Mouse (Mus musculus): ENCODE results near the gene Fam178b. TPM values are rescaled to one million over a fixed set of nuclear protein-coding genes. Genes with fewer than 3 reads are reported as not detected.
A peak's percentile ranks its signal among the peaks of the same experiment; 100 is the strongest.

Gene Fam178b
- polyA plus RNA-seq, 1 experiment from 2014 or later: not detected

- Histone ChIP-seq H3K27ac (replicated peaks; ENCODE audit: low read depth, low read length) (peak overlapping the region; percentile 52; the same call in 1 of the 2 replicates), H3K4me2 (ENCODE audit: low read depth, low read length) (no peak overlapping the region), H3K9me3 (replicated peaks; ENCODE audit: control insufficient read depth, low read length) (no peaks in the 10 kb centered on the region), H3K4me1 (ENCODE audit: control insufficient read depth, insufficient read depth, low read length) (peaks cover 10% of the 10 kb centered on the region), H3K4me3 (ENCODE audit: low read depth, low read length) (no peak overlapping the region), H3K36me3 (replicated peaks; ENCODE audit: control insufficient read depth, insufficient read depth, low read depth, low read length) (peaks cover 28% of the 10 kb centered on the region), H3K9ac (replicated peaks; ENCODE audit: low read length) (peak overlapping the region; percentile 9), H3K27me3 (ENCODE audit: control insufficient read depth, insufficient read depth, low read length) (no peaks in the 10 kb centered on the region)
- no peak for ATAC-seq (replicated peaks; ENCODE audit: insufficient number of reproducible peaks, low FRiP score, low TSS enrichment, low read depth)
- DNase-seq (ENCODE audit: low spot score): peak; percentile 49
- 44% methylated on average over 9 of the region's 9 CpGs for WGBS
Measured at GRCm38 (mm10) chr1:36547981-36548598, 134.9 kb downstream of the Fam178b start.

GRCm38 (mm10) chr1:36546888-36547471 is 136.0 kb downstream of the Fam178b start, which contains the start of gene Ankrd39:
TSS of gene Ankrd39 (minus strand) at chr1:36547445.
- H3K27ac ChIP-seq (replicated peaks; ENCODE audit: low read depth, low read length): peak within 1 kb of the TSS; percentile 52
- H3K36me3 ChIP-seq (replicated peaks; ENCODE audit: control insufficient read depth, insufficient read depth, low read depth, low read length): peaks cover 18% of the 10 kb centered on the region
- H3K27me3 ChIP-seq (ENCODE audit: control insufficient read depth, insufficient read depth, low read length): no peaks in the 10 kb centered on the region
- peak within 1 kb of the TSS; percentile 81 for H3K4me2 ChIP-seq (ENCODE audit: low read depth, low read length)
- ATAC-seq (replicated peaks; ENCODE audit: insufficient number of reproducible peaks, low FRiP score, low TSS enrichment, low read depth): peak; percentile 95
- peak within 1 kb of the TSS; percentile 84 for H3K9ac ChIP-seq (replicated peaks; ENCODE audit: low read length)
- peak; percentile 99 for DNase-seq (ENCODE audit: low spot score)
- H3K4me3 ChIP-seq (ENCODE audit: low read depth, low read length): peak within 1 kb of the TSS; percentile 67
- WGBS: under 1% methylated on average over 43 of the region's 43 CpGs
- H3K9me3 ChIP-seq (replicated peaks; ENCODE audit: control insufficient read depth, low read length): no peaks in the 10 kb centered on the region
- H3K4me1 ChIP-seq (ENCODE audit: control insufficient read depth, insufficient read depth, low read length): peaks cover 10% of the 10 kb centered on the region

GRCm38 (mm10) chr1:36545845-36546600 is 137.0 kb downstream of the Fam178b start:
- peak overlapping the region; percentile 84 for H3K9ac ChIP-seq (replicated peaks; ENCODE audit: low read length)
- peak overlapping the region; percentile 81 for H3K4me2 ChIP-seq (ENCODE audit: low read depth, low read length)
- no peak overlapping the region for H3K27ac ChIP-seq (replicated peaks; ENCODE audit: low read depth, low read length)
- DNase-seq (ENCODE audit: low spot score): no peak
- ATAC-seq (replicated peaks; ENCODE audit: insufficient number of reproducible peaks, low FRiP score, low TSS enrichment, low read depth): no peak
- H3K4me1 ChIP-seq (ENCODE audit: control insufficient read depth, insufficient read depth, low read length): peaks cover 10% of the 10 kb centered on the region
- peak overlapping the region; percentile 67 for H3K4me3 ChIP-seq (ENCODE audit: low read depth, low read length)
- WGBS: 73% methylated on average over 19 of the region's 19 CpGs
- no peaks in the 10 kb centered on the region for H3K27me3 ChIP-seq (ENCODE audit: control insufficient read depth, insufficient read depth, low read length)
- no peaks in the 10 kb centered on the region for H3K9me3 ChIP-seq (replicated peaks; ENCODE audit: control insufficient read depth, low read length)
- peaks cover 10% of the 10 kb centered on the region for H3K36me3 ChIP-seq (replicated peaks; ENCODE audit: control insufficient read depth, insufficient read depth, low read depth, low read length)

GRCm38 (mm10) chr1:36545382-36545781 is 137.6 kb downstream of the Fam178b start:
- no peaks in the 10 kb centered on the region for H3K27me3 ChIP-seq (ENCODE audit: control insufficient read depth, insufficient read depth, low read length)

GRCm38 (mm10) chr1:36542925-36543324 is 140.1 kb downstream of the Fam178b start:
- ATAC-seq (replicated peaks; ENCODE audit: insufficient number of reproducible peaks, low FRiP score, low TSS enrichment, low read depth) (no peak), DNase-seq (ENCODE audit: low spot score) (no peak)
- Histone ChIP-seq H3K27ac (replicated peaks; ENCODE audit: low read depth, low read length) (no peak overlapping the region), H3K4me1 (ENCODE audit: control insufficient read depth, insufficient read depth, low read length) (peaks cover 4% of the 10 kb centered on the region), H3K9ac (replicated peaks; ENCODE audit: low read length) (no peak overlapping the region), H3K9me3 (replicated peaks; ENCODE audit: control insufficient read depth, low read length) (no peaks in the 10 kb centered on the region), H3K36me3 (replicated peaks; ENCODE audit: control insufficient read depth, insufficient read depth, low read depth, low read length) (no peaks in the 10 kb centered on the region; the same call in 1 of the 2 replicates), H3K4me2 (ENCODE audit: low read depth, low read length) (no peak overlapping the region), H3K27me3 (ENCODE audit: control insufficient read depth, insufficient read depth, low read length) (no peaks in the 10 kb centered on the region), H3K4me3 (ENCODE audit: low read depth, low read length) (no peak overlapping the region)
- WGBS: 94% methylated on average over 9 of the region's 9 CpGs

More at GRCm38 (mm10) chr1:36545382-36545781, 137.6 kb downstream of the Fam178b start:
- Histone ChIP-seq H3K9ac (replicated peaks; ENCODE audit: low read length) (no peak overlapping the region), H3K4me2 (ENCODE audit: low read depth, low read length) (no peak overlapping the region), H3K27ac (replicated peaks; ENCODE audit: low read depth, low read length) (no peak overlapping the region), H3K4me1 (ENCODE audit: control insufficient read depth, insufficient read depth, low read length) (peaks cover 10% of the 10 kb centered on the region), H3K4me3 (ENCODE audit: low read depth, low read length) (no peak overlapping the region), H3K9me3 (replicated peaks; ENCODE audit: control insufficient read depth, low read length) (no peaks in the 10 kb centered on the region), H3K36me3 (replicated peaks; ENCODE audit: control insufficient read depth, insufficient read depth, low read depth, low read length) (peaks cover 7% of the 10 kb centered on the region)
- 71% methylated on average over 2 of the region's 2 CpGs for WGBS
- no peak for DNase-seq (ENCODE audit: low spot score)
- no peak for ATAC-seq (replicated peaks; ENCODE audit: insufficient number of reproducible peaks, low FRiP score, low TSS enrichment, low read depth)

GRCm38 (mm10) chr1:36541844-36542243 is 141.1 kb downstream of the Fam178b start:
- ATAC-seq (replicated peaks; ENCODE audit: insufficient number of reproducible peaks, low FRiP score, low TSS enrichment, low read depth) (no peak), DNase-seq (ENCODE audit: low spot score) (no peak)
- Histone ChIP-seq H3K27me3 (ENCODE audit: control insufficient read depth, insufficient read depth, low read length) (no peaks in the 10 kb centered on the region), H3K4me1 (ENCODE audit: control insufficient read depth, insufficient read depth, low read length) (no peaks in the 10 kb centered on the region), H3K4me3 (ENCODE audit: low read depth, low read length) (no peak overlapping the region), H3K9me3 (replicated peaks; ENCODE audit: control insufficient read depth, low read length) (no peaks in the 10 kb centered on the region), H3K27ac (replicated peaks; ENCODE audit: low read depth, low read length) (no peak overlapping the region), H3K36me3 (replicated peaks; ENCODE audit: control insufficient read depth, insufficient read depth, low read depth, low read length) (no peaks in the 10 kb centered on the region; the same call in 1 of the 2 replicates), H3K9ac (replicated peaks; ENCODE audit: low read length) (no peak overlapping the region), H3K4me2 (ENCODE audit: low read depth, low read length) (no peak overlapping the region)
- WGBS: 98% methylated on average over 16 of the region's 16 CpGs

GRCm38 (mm10) chr1:36540807-36541206 is 142.2 kb downstream of the Fam178b start:
- H3K27me3 ChIP-seq (ENCODE audit: control insufficient read depth, insufficient read depth, low read length): no peaks in the 10 kb centered on the region
- H3K27ac ChIP-seq (replicated peaks; ENCODE audit: low read depth, low read length): no peak overlapping the region
- H3K9ac ChIP-seq (replicated peaks; ENCODE audit: low read length): no peak overlapping the region
- WGBS: 91% methylated on average over 12 of the region's 12 CpGs
- ATAC-seq (replicated peaks; ENCODE audit: insufficient number of reproducible peaks, low FRiP score, low TSS enrichment, low read depth) (no peak), DNase-seq (ENCODE audit: low spot score) (no peak)
- H3K9me3 ChIP-seq (replicated peaks; ENCODE audit: control insufficient read depth, low read length): no peaks in the 10 kb centered on the region
- H3K36me3 ChIP-seq (replicated peaks; ENCODE audit: control insufficient read depth, insufficient read depth, low read depth, low read length): no peaks in the 10 kb centered on the region; the same call in 1 of the 2 replicates
- H3K4me2 ChIP-seq (ENCODE audit: low read depth, low read length): no peak overlapping the region
- H3K4me1 ChIP-seq (ENCODE audit: control insufficient read depth, insufficient read depth, low read length): no peaks in the 10 kb centered on the region
- H3K4me3 ChIP-seq (ENCODE audit: low read depth, low read length): no peak overlapping the region
